Mouse (Mus musculus) embryonic facial prominence, embryonic 13.5 days (tissue): ENCODE measurements around the gene Rab40b. TPM values are rescaled to one million over a fixed set of nuclear protein-coding genes. Genes with fewer than 3 reads are reported as not detected.

Source experiments
- ATAC-seq: fragments of 200-750 bp; cut with Nextera tagmentation; 2 replicates; pipeline ENCODE4 v1.8.0; 2017; ENCODE audit warnings: low read depth; ENCODE audit not compliant: insufficient number of reproducible peaks, insufficient read depth, low FRiP score, low TSS enrichment
- H3K27ac ChIP-seq: fragments of 300-500 bp; sonication (generic); 2 replicates; pipeline ENCODE4 v1.5.1; 2015; ENCODE audit warnings: moderate library complexity, mild to moderate bottlenecking, inconsistent platforms
- H3K27me3 ChIP-seq: fragments of 300-500 bp; sonication (generic); 2 replicates; pipeline ENCODE4 v1.6.1; 2015; ENCODE audit warnings: mild to moderate bottlenecking, inconsistent platforms
- H3K36me3 ChIP-seq: fragments of 300-500 bp; sonication (generic); 2 replicates; pipeline ENCODE4 v1.6.1; 2015; ENCODE audit warnings: mild to moderate bottlenecking, inconsistent platforms
- H3K4me1 ChIP-seq: fragments of 300-500 bp; sonication (generic); 2 replicates; pipeline ENCODE4 v1.6.1; 2015; ENCODE audit warnings: inconsistent platforms
- H3K4me2 ChIP-seq: fragments of 300-500 bp; sonication (generic); 2 replicates; pipeline ENCODE4 v1.6.1; 2015; ENCODE audit warnings: moderate library complexity, mild to moderate bottlenecking, inconsistent platforms
- H3K4me3 ChIP-seq: fragments of 300-500 bp; sonication (generic); 2 replicates; pipeline ENCODE4 v1.5.1; 2015; ENCODE audit warnings: mild to moderate bottlenecking, inconsistent platforms
- H3K9ac ChIP-seq: fragments of 300-500 bp; sonication (generic); 2 replicates; pipeline ENCODE4 v1.6.1; 2015; ENCODE audit warnings: mild to moderate bottlenecking, inconsistent platforms
- H3K9me3 ChIP-seq: fragments of 300-500 bp; sonication (generic); 2 replicates; pipeline ENCODE4 v1.6.1; 2016; ENCODE audit warnings: inconsistent platforms
- WGBS: fragments of 180-500 bp; shearing (Covaris S2); methylation state at CpG from one replicate; pipeline ENCODE4 v1.1.7; 2015; ENCODE audit warnings: mixed read lengths; 5-methylcytosine and 5-hydroxymethylcytosine counted together
- polyA plus RNA-seq: library from polyadenylated mRNA; unstranded; fragments of >200 nt; fragmentation: Nextera tagmentation; extraction: Ambion mirVana; gene quantifications from 2 replicates; pipeline ENCODE4 v1.2.1, GENCODE M21; 2015

Gene Rab40b
- polyA plus RNA-seq, result 10.7 and 13.1 TPM in 2 replicates

GRCm38 (mm10) chr11:121387750-121388553 is at the start of gene Rab40b:
Rab40b (minus strand) TSS chr11:121388251.
- H3K4me1 ChIP-seq, result peaks cover 13% of the 10 kb centered on the region
- no peaks in the 10 kb centered on the region for H3K9me3 ChIP-seq
- 1% methylated on average over 61 of the region's 61 CpGs for WGBS
- peaks cover 12% of the 10 kb centered on the region for H3K27me3 ChIP-seq
- H3K4me2 ChIP-seq, result peak within 1 kb of the TSS; percentile 93
- ATAC-seq, result peak; percentile 98
- peak within 1 kb of the TSS; percentile 41 for H3K27ac ChIP-seq
- no peaks in the 10 kb centered on the region for H3K36me3 ChIP-seq
- H3K4me3 ChIP-seq, result peak within 1 kb of the TSS; percentile 69
- H3K9ac ChIP-seq, result peak within 1 kb of the TSS; percentile 79

- Histone ChIP-seq H3K4me1 (peaks cover 20% of the 10 kb centered on the region), H3K9ac (no peak overlapping the region), H3K4me3 (no peak overlapping the region), H3K4me2 (no peak overlapping the region), H3K9me3 (no peaks in the 10 kb centered on the region), H3K27me3 (no peaks in the 10 kb centered on the region), H3K27ac (no peak overlapping the region), H3K36me3 (no peaks in the 10 kb centered on the region)
- ATAC-seq, result no peak
- WGBS, result 70% methylated on average over 5 of the region's 5 CpGs
These were observed 49.2 kb upstream of the Rab40b start for GRCm38 (mm10) chr11:121437236-121437635.

- H3K4me1 ChIP-seq, result peaks cover 20% of the 10 kb centered on the region
- 8% methylated on average over 30 of the region's 30 CpGs for WGBS
These were observed 46.4 kb upstream of the Rab40b start, which contains the start of gene Fn3k for GRCm38 (mm10) chr11:121434156-121435155. Fn3k (plus strand) TSS chr11:121434913.

GRCm38 (mm10) chr11:121433397-121433796 is 45.3 kb upstream of the Rab40b start:
- H3K27me3 ChIP-seq, result no peaks in the 10 kb centered on the region
- no peaks in the 10 kb centered on the region for H3K9me3 ChIP-seq
- no peak for ATAC-seq
- no peak overlapping the region for H3K27ac ChIP-seq
- WGBS, result 86% methylated on average over 4 of the region's 4 CpGs
- no peak overlapping the region for H3K9ac ChIP-seq
- H3K4me3 ChIP-seq, result no peak overlapping the region
- no peak overlapping the region for H3K4me2 ChIP-seq
- H3K4me1 ChIP-seq, result peaks cover 20% of the 10 kb centered on the region
- peaks cover 24% of the 10 kb centered on the region for H3K36me3 ChIP-seq

More at GRCm38 (mm10) chr11:121434156-121435155, 46.4 kb upstream of the Rab40b start, which contains the start of gene Fn3k:
- H3K36me3 ChIP-seq, result peaks cover 15% of the 10 kb centered on the region
- peak within 1 kb of the TSS; percentile 75 for H3K4me2 ChIP-seq
- H3K9ac ChIP-seq, result peak within 1 kb of the TSS; percentile 64
- peak within 1 kb of the TSS; percentile 45 for H3K4me3 ChIP-seq
- peak; percentile 78 for ATAC-seq
- no peak within 1 kb of the TSS; the same call in 1 of the 2 replicates for H3K27ac ChIP-seq
- H3K9me3 ChIP-seq, result no peaks in the 10 kb centered on the region
- no peaks in the 10 kb centered on the region for H3K27me3 ChIP-seq

- peak overlapping the region; percentile 84 for H3K4me2 ChIP-seq
- no peaks in the 10 kb centered on the region for H3K9me3 ChIP-seq
- H3K9ac ChIP-seq, result peak overlapping the region; percentile 78
- H3K27me3 ChIP-seq, result no peaks in the 10 kb centered on the region
- peak; percentile 61 for ATAC-seq
- 1% methylated on average over 28 of the region's 28 CpGs for WGBS
- no peak overlapping the region for H3K27ac ChIP-seq
- peak overlapping the region; percentile 73 for H3K4me3 ChIP-seq
- 0 out of 2 replicates have a peak, but pooled peaks cover 10% of the 10 kb centered on the region for H3K36me3 ChIP-seq
- peaks cover 19% of the 10 kb centered on the region for H3K4me1 ChIP-seq
These were observed 33.6 kb upstream of the Rab40b start for GRCm38 (mm10) chr11:121421553-121422173.

- Histone ChIP-seq H3K9ac (peak within 1 kb of the TSS; percentile 78), H3K36me3 (0 out of 2 replicates have a peak, but pooled peaks cover 6% of the 10 kb centered on the region), H3K4me3 (peak within 1 kb of the TSS; percentile 73), H3K27ac (peak within 1 kb of the TSS; percentile 84), H3K4me2 (peak within 1 kb of the TSS; percentile 84), H3K4me1 (peaks cover 19% of the 10 kb centered on the region), H3K27me3 (no peaks in the 10 kb centered on the region), H3K9me3 (no peaks in the 10 kb centered on the region)
- ATAC-seq, result peak; percentile 99
- WGBS, result under 1% methylated on average over 28 of the region's 28 CpGs
These were observed 32.9 kb upstream of the Rab40b start, which contains the start of gene Fn3krp for GRCm38 (mm10) chr11:121420830-121421552. Fn3krp (plus strand) TSS chr11:121421401.

GRCm38 (mm10) chr11:121420379-121420778 is 32.3 kb upstream of the Rab40b start:
- Histone ChIP-seq H3K9ac (peak overlapping the region; percentile 70), H3K27ac (no peak overlapping the region), H3K27me3 (no peaks in the 10 kb centered on the region), H3K9me3 (no peaks in the 10 kb centered on the region), H3K4me3 (peak overlapping the region; percentile 73), H3K4me1 (peaks cover 19% of the 10 kb centered on the region), H3K4me2 (peak overlapping the region; percentile 84), H3K36me3 (no peaks in the 10 kb centered on the region)
- 42% methylated on average over 5 of the region's 5 CpGs for WGBS
- ATAC-seq, result no peak

GRCm38 (mm10) chr11:121418932-121419331 is 30.9 kb upstream of the Rab40b start:
- H3K9me3 ChIP-seq, result no peaks in the 10 kb centered on the region
- no peaks in the 10 kb centered on the region for H3K27me3 ChIP-seq
- H3K4me3 ChIP-seq, result no peak overlapping the region
- H3K27ac ChIP-seq, result no peak overlapping the region
- no peaks in the 10 kb centered on the region for H3K36me3 ChIP-seq
- no peak overlapping the region for H3K9ac ChIP-seq
- WGBS, result 56% methylated on average over 2 of the region's 2 CpGs
- no peak for ATAC-seq
- peaks cover 19% of the 10 kb centered on the region for H3K4me1 ChIP-seq
- no peak overlapping the region for H3K4me2 ChIP-seq

GRCm38 (mm10) chr11:121417971-121418370 is 29.9 kb upstream of the Rab40b start:
- no peak overlapping the region for H3K4me2 ChIP-seq
- no peak overlapping the region for H3K4me3 ChIP-seq
- WGBS, result 85% methylated on average over 5 of the region's 5 CpGs
- no peak overlapping the region for H3K27ac ChIP-seq
- H3K9me3 ChIP-seq, result no peaks in the 10 kb centered on the region
- H3K9ac ChIP-seq, result no peak overlapping the region
- peaks cover 17% of the 10 kb centered on the region for H3K4me1 ChIP-seq
- no peak for ATAC-seq
- H3K36me3 ChIP-seq, result no peaks in the 10 kb centered on the region
- no peaks in the 10 kb centered on the region for H3K27me3 ChIP-seq

- no peaks in the 10 kb centered on the region for H3K9me3 ChIP-seq
- H3K27ac ChIP-seq, result no peak overlapping the region
- H3K9ac ChIP-seq, result no peak overlapping the region
- H3K36me3 ChIP-seq, result no peaks in the 10 kb centered on the region
- no peak overlapping the region for H3K4me2 ChIP-seq
- no peaks in the 10 kb centered on the region for H3K27me3 ChIP-seq
- peaks cover under 1% of the 10 kb centered on the region; the same call in 1 of the 2 replicates for H3K4me1 ChIP-seq
- WGBS, result 67% methylated on average over 5 of the region's 5 CpGs
- no peak overlapping the region for H3K4me3 ChIP-seq
- no peak for ATAC-seq
These were observed 27.3 kb upstream of the Rab40b start for GRCm38 (mm10) chr11:121415351-121415750.
